ENCODE assay signal across 26 mouse cellular contexts in genomic region chr13:48651132-48652065, GRCm38 (mm10). TPM values are rescaled to one million over a fixed set of nuclear protein-coding genes. Genes with fewer than 3 reads are reported as not detected.
DNase-seq lines count a peak whose midpoint lies in the region; ATAC-seq lines count a peak whose summit lies in the region.
"Had no signal": no experiment of that assay in that cellular context is flagged by ENCODE, and none has a peak within 500 bp of the region (broad histone marks: within the 10 kb centered on the region; RNA-seq: fewer than 3 reads in every experiment).

No protein-coding gene starts in this region.

- intact Hi-C loops in left cerebral cortex, postnatal 4 days (cut with DNase I) = loop anchor here (10.0 kb wide), 2 partner anchors 223 to 523 kb away; partner anchors contain the start of gene Phf2

- H3K4me1 ChIP-seq in liver, embryonic 12.5 days = peaks cover 15% of the 10 kb centered on the region
- no peaks in the 10 kb centered on the region for H3K4me1 ChIP-seq in hindbrain, embryonic 12.5 days
- H3K4me1 ChIP-seq: embryonic facial prominence, embryonic 15.5 days; intestine, embryonic 15.5 days had no signal

- no peaks in the 10 kb centered on the region for H3K36me3 ChIP-seq in liver, embryonic 12.5 days
- H3K36me3 ChIP-seq in hindbrain, embryonic 12.5 days = no peaks in the 10 kb centered on the region
- H3K36me3 ChIP-seq: embryonic facial prominence, embryonic 15.5 days; heart, embryonic 10.5 days; hindbrain, embryonic 15.5 days; intestine, embryonic 15.5 days; neural tube, embryonic 13.5 days had no signal

- no peak overlapping the region for H3K4me2 ChIP-seq in liver, embryonic 12.5 days
- H3K4me2 ChIP-seq in hindbrain, embryonic 12.5 days (replicated peaks) = no peak overlapping the region
- H3K4me2 ChIP-seq: embryonic facial prominence, embryonic 15.5 days; hindbrain, embryonic 15.5 days; intestine, embryonic 15.5 days; neural tube, embryonic 13.5 days had no signal

- H3K9ac ChIP-seq in liver, embryonic 12.5 days = no peak overlapping the region
- H3K9ac ChIP-seq in hindbrain, embryonic 12.5 days = no peak overlapping the region
- H3K9ac ChIP-seq: embryonic facial prominence, embryonic 15.5 days; hindbrain, embryonic 15.5 days; intestine, embryonic 15.5 days; neural tube, embryonic 13.5 days had no signal

- H3K4me3 ChIP-seq in liver, embryonic 12.5 days = no peak overlapping the region
- no peak overlapping the region for H3K4me3 ChIP-seq in hindbrain, embryonic 12.5 days
- H3K4me3 ChIP-seq: embryonic facial prominence, embryonic 15.5 days; heart, embryonic 10.5 days; hindbrain, embryonic 15.5 days; intestine, embryonic 15.5 days; neural tube, embryonic 13.5 days had no signal

- no peak overlapping the region for H3K27ac ChIP-seq in liver, embryonic 12.5 days
- no peak overlapping the region for H3K27ac ChIP-seq in hindbrain, embryonic 12.5 days
- H3K27ac ChIP-seq: embryonic facial prominence, embryonic 15.5 days; heart, embryonic 10.5 days; hindbrain, embryonic 15.5 days; intestine, embryonic 15.5 days; neural tube, embryonic 13.5 days had no signal

- 29% methylated on average over 6 of the region's 6 CpGs for WGBS in liver, embryonic 12.5 days (ENCODE audit: insufficient replicate concordance)
- WGBS in hindbrain, embryonic 12.5 days = 68% methylated on average over 6 of the region's 6 CpGs

- peaks cover 48% of the 10 kb centered on the region for H3K27me3 ChIP-seq in liver, embryonic 12.5 days (replicated peaks)
- peaks cover 33% of the 10 kb centered on the region for H3K27me3 ChIP-seq in hindbrain, embryonic 12.5 days

- DNase-seq in heart, adult 11 months = peak; percentile 60
- DNase-seq in heart, adult 18-20 months = no peak
- peak; percentile 40 for DNase-seq in c-Kit-positive CD71-negative TER-119-negative erythroid progenitor cells, embryonic 14.5 days (ENCODE audit: low read depth)
- no peak for DNase-seq in right cerebral cortex, postnatal 36 days (ENCODE audit: low spot score in 2 of 2)
- DNase-seq in left cerebral cortex, postnatal 4 days = no peak
- DNase-seq: adrenal gland, adult 8-10 months; cerebellum, adult 9-10 months; heart, postnatal 4 days; kidney, postnatal 10 days; lung, adult 18-20 months; lung, postnatal 10 days; right cerebral cortex, postnatal 25 days had no signal

- no peaks in the 10 kb centered on the region for H3K9me3 ChIP-seq in liver, embryonic 12.5 days (replicated peaks)
- H3K9me3 ChIP-seq in hindbrain, embryonic 12.5 days (replicated peaks) = no peaks in the 10 kb centered on the region
- H3K9me3 ChIP-seq: embryonic facial prominence, embryonic 15.5 days; heart, embryonic 10.5 days; hindbrain, embryonic 15.5 days; intestine, embryonic 15.5 days; neural tube, embryonic 13.5 days had no signal

- ATAC-seq in liver, embryonic 12.5 days = peak; percentile 85
- ATAC-seq in megakaryocyte progenitor cell, adult 5-6 weeks (replicated peaks; ENCODE audit: poor library complexity) = peak; percentile 77
- ATAC-seq in hindbrain, embryonic 12.5 days (ENCODE audit: low FRiP score) = no peak
- ATAC-seq: activated CD4-positive, CD25-positive, alpha-beta regulatory T cell, adult 4 months; CD4-positive, CD25-positive, alpha-beta regulatory T cell, adult 4 months; intestine, embryonic 15.5 days had no signal

RNA-seq across cellular contexts. Expression of gene Barx1, which starts 11.4 kb away (rescaled TPM):
- not detected for total RNA-seq in heart, adult 18-20 months (2021)
- polyA plus RNA-seq in liver, embryonic 12.5 days (2016; fragmentation: Nextera tagmentation; extraction: Ambion mirVana) = 7.2 and 7.8 TPM in 2 replicates
- total RNA-seq in megakaryocyte progenitor cell, adult 5-6 weeks (2015) = not detected in 2 replicates
- not detected in 2 replicates for total RNA-seq in megakaryocyte progenitor cell, adult 5-6 weeks (2017)
- not detected for total RNA-seq in left cerebral cortex, postnatal 4 days (2021)
- 5.6 and 5.7 TPM in 2 replicates for polyA plus RNA-seq in hindbrain, embryonic 12.5 days (2016; fragmentation: Nextera tagmentation; extraction: Ambion mirVana)
- total RNA-seq: adrenal gland, adult 8-10 months; gastrocnemius, postnatal 4 days; heart, postnatal 4 days; layer of hippocampus, postnatal 25 days; megakaryocyte, adult 5-6 weeks had no signal
- polyA plus RNA-seq: activated CD4-positive, CD25-positive, alpha-beta regulatory T cell, adult 4 months; CD4-positive, CD25-positive, alpha-beta regulatory T cell, adult 4 months; hindbrain, embryonic 15.5 days; midbrain, embryonic 14.5 days had no signal

RNA-seq across cellular contexts. Expression of gene Ptpdc1, which starts 25.9 kb away (rescaled TPM):
- total RNA-seq in heart, adult 18-20 months (2021) = 1 to 10 TPM; 5.0 to 6.4 TPM
- polyA plus RNA-seq in liver, embryonic 12.5 days (2016; fragmentation: Nextera tagmentation; extraction: Ambion mirVana) = 1.2 and 1.4 TPM in 2 replicates
- 3.3 and 4.4 TPM in 2 replicates for total RNA-seq in megakaryocyte progenitor cell, adult 5-6 weeks (2015)
- 1.8 and 3.4 TPM in 2 replicates for total RNA-seq in megakaryocyte progenitor cell, adult 5-6 weeks (2017)
- total RNA-seq in left cerebral cortex, postnatal 4 days (2021) = 10 to 100 TPM; 21.9 to 23.2 TPM
- 20.5 and 21.4 TPM in 2 replicates for polyA plus RNA-seq in hindbrain, embryonic 12.5 days (2016; fragmentation: Nextera tagmentation; extraction: Ambion mirVana)

Comparison
In these comparisons a context has a peak if more than half of its experiments do, and no peak if none do; other contexts are left out.
1. DNase-seq: peak in heart, adult 11 months (single experiment) and c-Kit-positive CD71-negative TER-119-negative erythroid progenitor cells, embryonic 14.5 days (single experiment); none in heart, adult 18-20 months (0 of 2), right cerebral cortex, postnatal 36 days (0 of 2) and left cerebral cortex, postnatal 4 days (single experiment).